Comparison of ENCODE assay signal across 19 mouse cellular contexts in genomic region chr15:83162001-83162400, GRCm38 (mm10). TPM values are rescaled to one million over a fixed set of nuclear protein-coding genes. Genes with fewer than 3 reads are reported as not detected.
DNase-seq lines count a peak whose midpoint lies in the region; TF ChIP-seq lines count a peak whose summit lies in the region.
"Had no signal": no experiment of that assay in that cellular context is flagged by ENCODE, and none has a peak within 500 bp of the region (broad histone marks: within the 10 kb centered on the region; RNA-seq: fewer than 3 reads in every experiment).

No protein-coding gene starts in this region.

- H3K4me3 ChIP-seq in liver, adult 2 months (ENCODE audit: insufficient read depth, low read depth, low read length), result no peak overlapping the region
- H3K4me3 ChIP-seq: embryonic facial prominence, embryonic 15.5 days; erythroblast, embryonic 14.5 days; forebrain, embryonic 12.5 days; heart, embryonic 13.5 days; hindbrain, embryonic 15.5 days had no signal

- peak overlapping the region; percentile 59 for H3K9ac ChIP-seq in liver, adult 2 months (ENCODE audit: low read depth, low read length)
- H3K9ac ChIP-seq: embryonic facial prominence, embryonic 15.5 days; heart, embryonic 13.5 days; hindbrain, embryonic 15.5 days had no signal

- no peaks in the 10 kb centered on the region for H3K27me3 ChIP-seq in liver, adult 2 months (ENCODE audit: control insufficient read depth, insufficient read depth, low read length)
- H3K27me3 ChIP-seq: embryonic facial prominence, embryonic 15.5 days; forebrain, embryonic 12.5 days; heart, embryonic 13.5 days; hindbrain, embryonic 15.5 days had no signal

- intact Hi-C loops in heart, postnatal 10 days (cut with DNase I), result no loop called here

- peaks cover 26% of the 10 kb centered on the region for H3K36me3 ChIP-seq in liver, adult 2 months (ENCODE audit: control insufficient read depth, insufficient read depth, low read length)

- peak overlapping the region; percentile 84 for H3K27ac ChIP-seq in liver, adult 2 months (replicated peaks; ENCODE audit: insufficient read depth, low read depth, low read length)
- H3K27ac ChIP-seq: embryonic facial prominence, embryonic 15.5 days; heart, embryonic 13.5 days; hindbrain, embryonic 15.5 days had no signal

- WGBS in liver, adult 2 months, result 68% methylated on average over 4 of the region's 4 CpGs

- peak; percentile 14 for DNase-seq in cerebellum, adult 11-12 months
- no peak for DNase-seq in cerebellum, adult 11 months
- peak; percentile 92 for DNase-seq in heart, adult 11 months
- no peak for DNase-seq in heart, postnatal 10 days
- no peak for DNase-seq in liver, adult 2 months (ENCODE audit: extremely low read depth, low read depth, low spot score)
- no peak for DNase-seq in liver
- peak; percentile 1 for DNase-seq in ovary, adult 18-20 months (ENCODE audit: low spot score)
- no peak for DNase-seq in ovary, postnatal 36 days (ENCODE audit: low spot score)
- DNase-seq: adrenal gland, adult 8-10 months; adrenal gland, postnatal 36 days; B cell, adult 2 months; cerebellum, postnatal 36 days; gastrocnemius, postnatal 25 days; heart, postnatal 4 days had no signal

- no peak for TF ChIP-seq POLR2A in liver, adult 2 months (IDR thresholded peaks at IDR 0.05; ENCODE audit: extremely low read depth, insufficient read depth, low read length)

- no peak for TF ChIP-seq CTCF in liver, adult 2 months (IDR thresholded peaks at IDR 0.05; ENCODE audit: low read depth, low read length)

- peaks cover 18% of the 10 kb centered on the region; the same call in 1 of the 2 replicates for H3K79me2 ChIP-seq in liver, adult 2 months (ENCODE audit: control insufficient read depth, insufficient read depth, low read length)

- peaks cover 47% of the 10 kb centered on the region for H3K4me1 ChIP-seq in liver, adult 2 months (ENCODE audit: control insufficient read depth, insufficient read depth, low read length)
- H3K4me1 ChIP-seq: hindbrain, embryonic 15.5 days had no signal

RNA-seq across cellular contexts. Expression of gene Cyb5r3, which starts 10.4 kb away (rescaled TPM):
- total RNA-seq in heart, postnatal 10 days (2021), result 100 to 1,000 TPM; 133 to 136 TPM
- 155 TPM in 2 replicates for total RNA-seq in liver, adult 2 months (2014; rRNA removed)
- 424 and 500 TPM in 2 replicates for polyA plus RNA-seq in liver, adult 2 months (2012; rRNA removed)

RNA-seq across cellular contexts. Expression of gene Poldip3, which starts 12.8 kb away (rescaled TPM):
- total RNA-seq in heart, postnatal 10 days (2021), result 10 to 100 TPM; 45.7 to 47.3 TPM
- total RNA-seq in liver, adult 2 months (2014; rRNA removed), result 21.6 and 24.8 TPM in 2 replicates
- polyA plus RNA-seq in liver, adult 2 months (2012; rRNA removed), result 25.5 and 34.6 TPM in 2 replicates

RNA-seq across cellular contexts. Expression of gene Rrp7a, which starts 39.4 kb away (rescaled TPM):
- 10 to 100 TPM; 37.3 to 46.2 TPM for total RNA-seq in heart, postnatal 10 days (2021)
- 9.1 and 19.3 TPM in 2 replicates for total RNA-seq in liver, adult 2 months (2014; rRNA removed)
- polyA plus RNA-seq in liver, adult 2 months (2012; rRNA removed), result 44.1 and 44.7 TPM in 2 replicates

Comparison
In these comparisons a context has a peak if more than half of its experiments do, and no peak if none do; other contexts are left out.
1. DNase-seq: peak in cerebellum, adult 11-12 months (single experiment), heart, adult 11 months (single experiment) and ovary, adult 18-20 months (single experiment); none in cerebellum, adult 11 months (single experiment), heart, postnatal 10 days (0 of 2), liver, adult 2 months (single experiment), liver (single experiment) and ovary, postnatal 36 days (single experiment).